ENCODE assay signal across 8 mouse cellular contexts in the genomic region with DNA sequence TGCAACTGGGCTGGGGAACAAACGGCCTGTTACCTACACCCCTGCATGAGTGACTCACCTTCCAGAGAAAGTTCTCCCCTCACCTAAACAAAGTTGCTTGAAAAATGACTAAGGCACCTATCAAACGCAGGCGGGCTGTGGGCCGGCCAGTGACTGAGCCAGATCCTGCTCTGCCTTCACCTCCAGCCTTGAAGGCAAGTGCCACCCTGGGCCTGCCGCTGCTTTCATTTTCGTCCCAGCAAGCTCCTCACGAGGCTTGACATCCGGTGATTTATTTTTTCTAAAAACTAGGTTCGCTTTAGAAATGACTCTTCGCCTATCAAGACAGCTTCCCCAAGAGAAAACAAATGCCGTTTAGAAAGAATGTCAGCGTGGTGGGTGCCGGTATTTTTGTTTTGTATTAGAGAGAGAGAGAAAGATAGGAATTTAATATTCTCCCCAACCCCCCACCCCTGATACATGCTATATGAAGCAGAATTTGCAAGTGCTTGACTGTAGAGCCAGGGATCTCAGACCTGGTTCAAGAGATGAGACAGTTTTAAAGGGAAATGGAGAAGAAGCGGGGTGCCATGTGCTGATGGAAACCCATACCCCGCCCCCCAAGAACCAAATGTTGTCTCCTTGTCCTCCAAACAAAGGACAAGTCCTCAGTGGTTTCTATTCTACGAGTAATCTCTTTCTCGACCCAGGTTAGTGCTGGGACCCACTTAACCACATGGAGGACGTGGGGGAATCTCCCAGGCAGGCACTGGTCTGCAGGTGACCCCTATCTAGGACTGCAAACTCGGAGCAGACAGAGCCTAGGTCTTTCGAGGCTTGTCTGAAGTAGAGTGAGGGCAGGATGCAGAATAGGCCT. TPM values are rescaled to one million over a fixed set of nuclear protein-coding genes. Genes with fewer than 3 reads are reported as not detected.
A peak's percentile ranks its signal among the peaks of the same experiment; 100 is the strongest.
DNase-seq lines count a peak whose midpoint lies in the region; ATAC-seq and TF ChIP-seq lines count a peak whose summit lies in the region.

No protein-coding gene starts in this region.

- no peak for DNase-seq in testis, postnatal 10 days (ENCODE audit: low spot score)
- DNase-seq in layer of hippocampus, adult 9-11 months: no peak
- no peak for DNase-seq in gastrocnemius, postnatal 4 days (ENCODE audit: low spot score in 2 of 2)
- no peak for DNase-seq in cerebellum, adult 2 months

- no peak for TF ChIP-seq POLR2A in testis, adult 2 months (IDR thresholded peaks at IDR 0.05; ENCODE audit: control insufficient read depth, low read depth, low read length)
- TF ChIP-seq POLR2A in cerebellum, adult 2 months (IDR thresholded peaks at IDR 0.05; ENCODE audit: borderline replicate concordance, insufficient read depth, low read length): no peak

- H3K9me3 ChIP-seq in heart, embryonic 16.5 days (replicated peaks; ENCODE audit: control insufficient read depth, low read length): no peaks in the 10 kb centered on the region
- no peaks in the 10 kb centered on the region for H3K9me3 ChIP-seq in limb, embryonic 15.5 days
- H3K9me3 ChIP-seq in neural tube, embryonic 13.5 days: no peaks in the 10 kb centered on the region

- no peak overlapping the region for H3K4me3 ChIP-seq in testis, adult 2 months (ENCODE audit: control insufficient read depth, low read depth, low read length)
- H3K4me3 ChIP-seq in heart, embryonic 16.5 days (ENCODE audit: low read length): peak overlapping the region; percentile 6
- no peak overlapping the region for H3K4me3 ChIP-seq in limb, embryonic 15.5 days
- no peak overlapping the region for H3K4me3 ChIP-seq in neural tube, embryonic 13.5 days
- H3K4me3 ChIP-seq in cerebellum, adult 2 months (replicated peaks; ENCODE audit: insufficient read depth, low read depth, low read length): no peak overlapping the region

- 52% methylated on average over 20 of the region's 20 CpGs for WGBS in heart, embryonic 16.5 days
- 58% methylated on average over 20 of the region's 20 CpGs for WGBS in limb, embryonic 15.5 days
- 61% methylated on average over 20 of the region's 20 CpGs for WGBS in neural tube, embryonic 13.5 days
- WGBS in cerebellum, adult 2 months: 87% methylated on average over 20 of the region's 20 CpGs

- peak overlapping the region; percentile 42 for H3K4me2 ChIP-seq in heart, embryonic 16.5 days (ENCODE audit: low read depth, low read length)
- H3K4me2 ChIP-seq in limb, embryonic 15.5 days: no peak overlapping the region
- 0 out of 2 replicates have a peak overlapping the region, but pooled peaks have one; percentile 2 for H3K4me2 ChIP-seq in neural tube, embryonic 13.5 days

- ATAC-seq in heart, embryonic 16.5 days (replicated peaks; ENCODE audit: extremely low read depth, insufficient read depth, low FRiP score): no peak
- no peak for ATAC-seq in limb, embryonic 15.5 days (ENCODE audit: insufficient number of reproducible peaks, low FRiP score, low TSS enrichment, low read depth)
- ATAC-seq in neural tube, embryonic 13.5 days (ENCODE audit: low read depth): no peak

- TF ChIP-seq CTCF in testis, adult 2 months (IDR thresholded peaks at IDR 0.05; ENCODE audit: control insufficient read depth, insufficient read depth, insufficient replicate concordance, low read depth, low read length): no peak
- no peak for TF ChIP-seq CTCF in cerebellum, adult 2 months (IDR thresholded peaks at IDR 0.05; ENCODE audit: borderline replicate concordance, insufficient read depth, low read depth, low read length)

- peak overlapping the region; percentile 10; the same call in 1 of the 2 replicates for H3K27ac ChIP-seq in testis, adult 2 months (ENCODE audit: control insufficient read depth, insufficient read depth, low read depth, low read length)
- H3K27ac ChIP-seq in heart, embryonic 16.5 days (ENCODE audit: low read length): peak overlapping the region; percentile 64
- peak overlapping the region; percentile 3; the same call in 1 of the 2 replicates for H3K27ac ChIP-seq in limb, embryonic 15.5 days
- no peak overlapping the region; the same call in 1 of the 2 replicates for H3K27ac ChIP-seq in neural tube, embryonic 13.5 days (replicated peaks)
- no peak overlapping the region for H3K27ac ChIP-seq in cerebellum, adult 2 months (ENCODE audit: insufficient read depth, low read length)

- H3K9ac ChIP-seq in heart, embryonic 16.5 days (ENCODE audit: low read length): peak overlapping the region; percentile 58
- H3K9ac ChIP-seq in limb, embryonic 15.5 days: 0 out of 2 replicates have a peak overlapping the region, but pooled peaks have one; percentile 1
- H3K9ac ChIP-seq in neural tube, embryonic 13.5 days: no peak overlapping the region

- no peaks in the 10 kb centered on the region for H3K27me3 ChIP-seq in testis, adult 2 months (ENCODE audit: control insufficient read depth, insufficient read depth, low read length)
- H3K27me3 ChIP-seq in heart, embryonic 16.5 days (ENCODE audit: control insufficient read depth, insufficient read depth, low read length): no peaks in the 10 kb centered on the region
- H3K27me3 ChIP-seq in limb, embryonic 15.5 days: no peaks in the 10 kb centered on the region
- no peaks in the 10 kb centered on the region for H3K27me3 ChIP-seq in neural tube, embryonic 13.5 days
- no peaks in the 10 kb centered on the region for H3K27me3 ChIP-seq in cerebellum, adult 2 months (ENCODE audit: control insufficient read depth, insufficient read depth, low read length)

- no peaks in the 10 kb centered on the region for H3K36me3 ChIP-seq in testis, adult 2 months (ENCODE audit: control insufficient read depth, insufficient read depth, low read length)
- H3K36me3 ChIP-seq in heart, embryonic 16.5 days (ENCODE audit: control insufficient read depth, insufficient read depth): no peaks in the 10 kb centered on the region
- no peaks in the 10 kb centered on the region for H3K36me3 ChIP-seq in limb, embryonic 15.5 days
- peaks cover 5% of the 10 kb centered on the region; the same call in 1 of the 2 replicates for H3K36me3 ChIP-seq in neural tube, embryonic 13.5 days

- H3K4me1 ChIP-seq in testis, adult 2 months (ENCODE audit: control insufficient read depth, insufficient read depth, low read length): peaks cover 9% of the 10 kb centered on the region
- peaks cover 28% of the 10 kb centered on the region for H3K4me1 ChIP-seq in heart, embryonic 16.5 days (ENCODE audit: control insufficient read depth, insufficient read depth, low read length)
- peaks cover 48% of the 10 kb centered on the region for H3K4me1 ChIP-seq in limb, embryonic 15.5 days
- peaks cover 51% of the 10 kb centered on the region for H3K4me1 ChIP-seq in neural tube, embryonic 13.5 days (replicated peaks)
- peaks cover 10% of the 10 kb centered on the region for H3K4me1 ChIP-seq in cerebellum, adult 2 months (ENCODE audit: control insufficient read depth, insufficient read depth, low read length)

RNA-seq across cellular contexts. Expression of gene Map3k14, which starts 4.6 kb away (rescaled TPM):
- 2.4 and 5.2 TPM in 2 replicates for polyA plus RNA-seq in testis, adult 2 months (2012; rRNA removed)
- polyA plus RNA-seq in heart, embryonic 16.5 days (2015; fragmentation: Nextera tagmentation; extraction: Ambion mirVana): 3.0 and 4.8 TPM in 2 replicates
- 4.3 and 5.3 TPM in 2 replicates for polyA plus RNA-seq in limb, embryonic 15.5 days (2015; fragmentation: Nextera tagmentation; extraction: Ambion mirVana)
- 3.5 and 4.7 TPM in 2 replicates for polyA plus RNA-seq in neural tube, embryonic 13.5 days (2015; fragmentation: Nextera tagmentation; extraction: Ambion mirVana)
- 1 to 10 TPM; 7.7 to 7.8 TPM for total RNA-seq in gastrocnemius, postnatal 4 days (2021)
- 6.0 and 6.1 TPM in 2 replicates for polyA plus RNA-seq in cerebellum, adult 2 months (2012; rRNA removed)

RNA-seq across cellular contexts. Expression of gene Spata32, which starts 44.4 kb away (rescaled TPM):
- polyA plus RNA-seq in testis, adult 2 months (2012; rRNA removed): 142 and 168 TPM in 2 replicates
- polyA plus RNA-seq in heart, embryonic 16.5 days (2015; fragmentation: Nextera tagmentation; extraction: Ambion mirVana): not detected in 2 replicates
- not detected in 2 replicates for polyA plus RNA-seq in limb, embryonic 15.5 days (2015; fragmentation: Nextera tagmentation; extraction: Ambion mirVana)
- 0.17 and 0.28 TPM in 2 replicates for polyA plus RNA-seq in neural tube, embryonic 13.5 days (2015; fragmentation: Nextera tagmentation; extraction: Ambion mirVana)
- not detected for total RNA-seq in gastrocnemius, postnatal 4 days (2021)
- polyA plus RNA-seq in cerebellum, adult 2 months (2012; rRNA removed): 2.7 and 3.2 TPM in 2 replicates

RNA-seq across cellular contexts. Expression of gene 1700023F06Rik, which starts 54.3 kb away (rescaled TPM):
- 451 and 466 TPM in 2 replicates for polyA plus RNA-seq in testis, adult 2 months (2012; rRNA removed)
- polyA plus RNA-seq in heart, embryonic 16.5 days (2015; fragmentation: Nextera tagmentation; extraction: Ambion mirVana): 0.17 and 0.25 TPM in 2 replicates
- 0.67 and 1.0 TPM in 2 replicates for polyA plus RNA-seq in limb, embryonic 15.5 days (2015; fragmentation: Nextera tagmentation; extraction: Ambion mirVana)
- polyA plus RNA-seq in neural tube, embryonic 13.5 days (2015; fragmentation: Nextera tagmentation; extraction: Ambion mirVana): 0.72 and 0.95 TPM in 2 replicates
- total RNA-seq in gastrocnemius, postnatal 4 days (2021): not detected
- polyA plus RNA-seq in cerebellum, adult 2 months (2012; rRNA removed): 9.4 and 10.0 TPM in 2 replicates

Comparison
In these comparisons a context has a peak if more than half of its experiments do, and no peak if none do; other contexts are left out.
1. H3K27ac ChIP-seq: peak in testis, adult 2 months (single experiment), heart, embryonic 16.5 days (single experiment) and limb, embryonic 15.5 days (single experiment); none in neural tube, embryonic 13.5 days (single experiment) and cerebellum, adult 2 months (single experiment).
2. RNA of gene Spata32, which starts 44.4 kb away (polyA plus RNA-seq): 142 to 168 TPM in testis, adult 2 months; 2.7 to 3.2 TPM in cerebellum, adult 2 months, 0.17 to 0.28 TPM in neural tube, embryonic 13.5 days, not detected in heart, embryonic 16.5 days and not detected in limb, embryonic 15.5 days; every median in the first group is over 10 times any median in the second.
3. RNA of gene 1700023F06Rik, which starts 54.3 kb away (polyA plus RNA-seq): 451 to 466 TPM in testis, adult 2 months; 9.4 to 10.0 TPM in cerebellum, adult 2 months, 0.67 to 1.0 TPM in limb, embryonic 15.5 days, 0.72 to 0.95 TPM in neural tube, embryonic 13.5 days and 0.17 to 0.25 TPM in heart, embryonic 16.5 days; every median in the first group is over 10 times any median in the second.